Mouse (Mus musculus) limb, embryonic 10.5 days (tissue): Measurements from ENCODE around the gene Nemp1. TPM values are rescaled to one million over a fixed set of nuclear protein-coding genes. Genes with fewer than 3 reads are reported as not detected.

Experiments used
- DNase-seq: peaks from one replicate; pipeline ENCODE4 v3.0.0-alpha.2; 2017; ENCODE audit warnings: low spot score
- H3K27ac ChIP-seq: fragments of 300-500 bp; sonication (generic); 2 replicates; pipeline ENCODE4 v1.5.1; 2016; ENCODE audit warnings: mild to moderate bottlenecking
- H3K27me3 ChIP-seq: fragments of 300-500 bp; sonication (generic); 2 replicates; pipeline ENCODE4 v1.6.1; 2016; ENCODE audit warnings: low read depth, mild to moderate bottlenecking; ENCODE audit not compliant: poor library complexity, severe bottlenecking
- H3K36me3 ChIP-seq: fragments of 300-500 bp; sonication (generic); 2 replicates; pipeline ENCODE4 v1.6.1; 2016; ENCODE audit warnings: mild to moderate bottlenecking, moderate library complexity
- H3K4me1 ChIP-seq: fragments of 300-500 bp; sonication (generic); 2 replicates; pipeline ENCODE4 v1.6.1; 2016
- H3K4me3 ChIP-seq: fragments of 300-500 bp; sonication (generic); 2 replicates; pipeline ENCODE4 v1.5.1; 2016; ENCODE audit warnings: mild to moderate bottlenecking, moderate library complexity
- H3K9me3 ChIP-seq: fragments of 300-500 bp; sonication (generic); replicated peaks from 2 replicates; pipeline ENCODE4 v1.6.1; 2016; ENCODE audit warnings: mild to moderate bottlenecking
- WGBS: fragments of 180-500 bp; shearing (Covaris S2); methylation state at CpG from one replicate; pipeline ENCODE4 v1.1.7; 2016; 5-methylcytosine and 5-hydroxymethylcytosine counted together
- polyA plus RNA-seq: library from polyadenylated mRNA; unstranded; fragments of >200 nt; fragmentation: Nextera tagmentation; extraction: Ambion mirVana; gene quantifications from 2 replicates; pipeline ENCODE4 v1.2.1, GENCODE M21; 2016

Gene Nemp1
- polyA plus RNA-seq, 1 experiment from 2014 or later: 12.3 TPM

GRCm38 (mm10) chr10:127659551-127659950 lies 7.2 kb upstream of the Nemp1 start:
- Histone ChIP-seq H3K4me3 (no peak overlapping the region), H3K9me3 (no peaks in the 10 kb centered on the region), H3K27me3 (peaks cover 23% of the 10 kb centered on the region), H3K27ac (0 out of 2 replicates have a peak overlapping the region, but pooled peaks have one; percentile 8), H3K36me3 (peaks cover 63% of the 10 kb centered on the region), H3K4me1 (peaks cover 67% of the 10 kb centered on the region)
- WGBS: 75% methylated on average over 1 of the region's 1 CpGs
- no peak for DNase-seq

GRCm38 (mm10) chr10:127661291-127661914 lies 5.3 kb upstream of the Nemp1 start:
- peak overlapping the region; percentile 84 for H3K4me3 ChIP-seq
- H3K27ac ChIP-seq: peak overlapping the region; percentile 66
- H3K27me3 ChIP-seq: peaks cover 36% of the 10 kb centered on the region
- H3K4me1 ChIP-seq: peaks cover 77% of the 10 kb centered on the region
- DNase-seq: no peak
- no peaks in the 10 kb centered on the region for H3K9me3 ChIP-seq
- peaks cover 59% of the 10 kb centered on the region for H3K36me3 ChIP-seq
- WGBS: 15% methylated on average over 14 of the region's 14 CpGs

- H3K4me1 ChIP-seq: peaks cover 84% of the 10 kb centered on the region
- peak; percentile 72 for DNase-seq
- H3K27ac ChIP-seq: peak overlapping the region; percentile 66
- peak overlapping the region; percentile 84 for H3K4me3 ChIP-seq
- H3K9me3 ChIP-seq: no peaks in the 10 kb centered on the region
- H3K27me3 ChIP-seq: peaks cover 36% of the 10 kb centered on the region
- WGBS: 4% methylated on average over 16 of the region's 16 CpGs
- peaks cover 59% of the 10 kb centered on the region for H3K36me3 ChIP-seq
Observed at GRCm38 (mm10) chr10:127661915-127662663, 4.6 kb upstream of the Nemp1 start.

GRCm38 (mm10) chr10:127662666-127663253 lies 3.9 kb upstream of the Nemp1 start:
- Histone ChIP-seq H3K9me3 (no peaks in the 10 kb centered on the region), H3K27ac (peak overlapping the region; percentile 66), H3K36me3 (peaks cover 59% of the 10 kb centered on the region), H3K27me3 (peaks cover 36% of the 10 kb centered on the region), H3K4me3 (peak overlapping the region; percentile 84), H3K4me1 (peaks cover 88% of the 10 kb centered on the region)
- 13% methylated on average over 19 of the region's 19 CpGs for whole genome bisulfite sequencing
- DNase-seq: peak; percentile 60

GRCm38 (mm10) chr10:127663590-127663989 lies 3.1 kb upstream of the Nemp1 start:
- Histone ChIP-seq H3K36me3 (peaks cover 59% of the 10 kb centered on the region), H3K27me3 (peaks cover 36% of the 10 kb centered on the region), H3K9me3 (no peaks in the 10 kb centered on the region), H3K27ac (0 out of 2 replicates have a peak overlapping the region, but pooled peaks have one; percentile 25), H3K4me3 (peak overlapping the region; percentile 84), H3K4me1 (peaks cover 89% of the 10 kb centered on the region)
- DNase-seq: no peak
- WGBS: 15% methylated on average over 5 of the region's 5 CpGs

GRCm38 (mm10) chr10:127664166-127664565 lies 2.5 kb upstream of the Nemp1 start:
- no peaks in the 10 kb centered on the region for H3K9me3 ChIP-seq
- H3K4me1 ChIP-seq: peaks cover 90% of the 10 kb centered on the region
- H3K4me3 ChIP-seq: peak overlapping the region; percentile 84
- 0 out of 2 replicates have a peak overlapping the region, but pooled peaks have one; percentile 25 for H3K27ac ChIP-seq
- no peak for DNase-seq
- H3K36me3 ChIP-seq: peaks cover 58% of the 10 kb centered on the region
- peaks cover 36% of the 10 kb centered on the region for H3K27me3 ChIP-seq
- 16% methylated on average over 16 of the region's 16 CpGs for WGBS

GRCm38 (mm10) chr10:127664891-127665290 lies 1.8 kb upstream of the Nemp1 start:
- H3K27me3 ChIP-seq: peaks cover 36% of the 10 kb centered on the region
- H3K4me3 ChIP-seq: peak overlapping the region; percentile 84
- peak overlapping the region; percentile 97; the same call in 1 of the 2 replicates for H3K27ac ChIP-seq
- no peak for DNase-seq
- peaks cover 90% of the 10 kb centered on the region for H3K4me1 ChIP-seq
- no peaks in the 10 kb centered on the region for H3K9me3 ChIP-seq
- H3K36me3 ChIP-seq: peaks cover 51% of the 10 kb centered on the region
- 24% methylated on average over 13 of the region's 13 CpGs for WGBS

GRCm38 (mm10) chr10:127665366-127666181 lies 1.1 kb upstream of the Nemp1 start:
- peak; percentile 65 for DNase-seq
- peak overlapping the region; percentile 84 for H3K4me3 ChIP-seq
- H3K27me3 ChIP-seq: peaks cover 36% of the 10 kb centered on the region
- peak overlapping the region; percentile 97 for H3K27ac ChIP-seq
- peaks cover 44% of the 10 kb centered on the region for H3K36me3 ChIP-seq
- WGBS: 3% methylated on average over 14 of the region's 14 CpGs
- peaks cover 92% of the 10 kb centered on the region for H3K4me1 ChIP-seq
- no peaks in the 10 kb centered on the region for H3K9me3 ChIP-seq

- peaks cover 77% of the 10 kb centered on the region for H3K4me1 ChIP-seq
- under 1% methylated on average over 35 of the region's 35 CpGs for WGBS
Observed at GRCm38 (mm10) chr10:127667269-127668092, 780 bp downstream of the Nemp1 start.

GRCm38 (mm10) chr10:127668093-127669050 lies 1.7 kb downstream of the Nemp1 start, which contains the start of gene Nab2:
Gene Nab2, minus strand, starts transcription at chr10:127668568.
- Histone ChIP-seq H3K4me3 (peak within 1 kb of the TSS; percentile 84), H3K4me1 (peaks cover 69% of the 10 kb centered on the region), H3K27me3 (peaks cover 24% of the 10 kb centered on the region), H3K36me3 (peaks cover 17% of the 10 kb centered on the region), H3K27ac (peak within 1 kb of the TSS; percentile 97), H3K9me3 (no peaks in the 10 kb centered on the region)
- DNase-seq: peak; percentile 87
- 2% methylated on average over 40 of the region's 40 CpGs for WGBS

More at GRCm38 (mm10) chr10:127667269-127668092, 780 bp downstream of the Nemp1 start:
- Histone ChIP-seq H3K27ac (peak overlapping the region; percentile 97), H3K36me3 (peaks cover 26% of the 10 kb centered on the region), H3K9me3 (no peaks in the 10 kb centered on the region), H3K27me3 (peaks cover 33% of the 10 kb centered on the region), H3K4me3 (peak overlapping the region; percentile 84)
- DNase-seq: peak; percentile 89

GRCm38 (mm10) chr10:127669170-127669569 lies 2.5 kb downstream of the Nemp1 start:
- Histone ChIP-seq H3K27me3 (peaks cover 16% of the 10 kb centered on the region), H3K4me3 (peak overlapping the region; percentile 84), H3K9me3 (no peaks in the 10 kb centered on the region), H3K27ac (peak overlapping the region; percentile 97), H3K4me1 (peaks cover 61% of the 10 kb centered on the region), H3K36me3 (peaks cover 9% of the 10 kb centered on the region)
- WGBS: 22% methylated on average over 7 of the region's 7 CpGs
- DNase-seq: peak; percentile 34
